Mouse (Mus musculus) bone marrow macrophage, adult 2 months (primary cell): ENCODE measurements around the gene Yars. TPM values are rescaled to one million over a fixed set of nuclear protein-coding genes. Genes with fewer than 3 reads are reported as not detected.

ENCODE experiments used
- H3K27ac ChIP-seq: 2 replicates; pipeline ENCODE4 v1.5.1; 2012; ENCODE audit warnings: low read depth, low read length; ENCODE audit not compliant: insufficient read depth
- H3K4me1 ChIP-seq: 2 replicates; pipeline ENCODE4 v1.6.1; 2012; ENCODE audit warnings: low read length; ENCODE audit not compliant: control insufficient read depth, insufficient read depth
- H3K4me3 ChIP-seq: 2 replicates; pipeline ENCODE4 v1.5.1; 2012; ENCODE audit warnings: mild to moderate bottlenecking, low read length, moderate library complexity; ENCODE audit not compliant: insufficient read depth
- CTCF ChIP-seq: IDR thresholded peaks from 2 replicates; pipeline ENCODE4 v1.5.1; 2012; ENCODE audit warnings: low read depth, mild to moderate bottlenecking, low read length, moderate library complexity
- POLR2A ChIP-seq: IDR thresholded peaks from 2 replicates; pipeline ENCODE4 v1.6.1; 2012; ENCODE audit warnings: mild to moderate bottlenecking, low read depth, low read length, borderline replicate concordance
- polyA plus RNA-seq: library from polyadenylated mRNA; stranded (reverse); fragments of >200 nt; gene quantifications from 2 replicates; pipeline ENCODE4 v1.2.4, GENCODE M21; 2012; ENCODE audit not compliant: missing spikeins, insufficient read depth, insufficient read length

Gene Yars
- polyA plus RNA-seq, 1 experiment: 18.0 TPM

- Histone ChIP-seq H3K4me1 (peaks cover 26% of the 10 kb centered on the region), H3K4me3 (no peak overlapping the region), H3K27ac (no peak overlapping the region)
- TF ChIP-seq CTCF (no peak), POLR2A (no peak)
These were observed 43.2 kb upstream of the Yars start for GRCm38 (mm10) chr4:129146392-129146791.

GRCm38 (mm10) chr4:129147552-129148103 lies 41.9 kb upstream of the Yars start:
- Histone ChIP-seq H3K4me1 (peaks cover 20% of the 10 kb centered on the region), H3K4me3 (no peak overlapping the region), H3K27ac (no peak overlapping the region)
- no peak for TF ChIP-seq CTCF
- TF ChIP-seq POLR2A: no peak

GRCm38 (mm10) chr4:129149321-129149720 lies 40.2 kb upstream of the Yars start:
- Histone ChIP-seq H3K4me3 (no peak overlapping the region), H3K4me1 (peaks cover 7% of the 10 kb centered on the region; the same call in 1 of the 2 replicates), H3K27ac (no peak overlapping the region)
- TF ChIP-seq POLR2A (no peak), CTCF (no peak)

- Histone ChIP-seq H3K27ac (no peak overlapping the region), H3K4me3 (no peak overlapping the region), H3K4me1 (peaks cover 4% of the 10 kb centered on the region; the same call in 1 of the 2 replicates)
- TF ChIP-seq CTCF (no peak), POLR2A (no peak)
These were observed 38.2 kb upstream of the Yars start for GRCm38 (mm10) chr4:129151276-129151811.

GRCm38 (mm10) chr4:129157541-129157940 lies 32.0 kb upstream of the Yars start:
- Histone ChIP-seq H3K4me1 (no peaks in the 10 kb centered on the region), H3K4me3 (no peak overlapping the region), H3K27ac (no peak overlapping the region)
- TF ChIP-seq POLR2A: no peak

GRCm38 (mm10) chr4:129158549-129158948 lies 31.0 kb upstream of the Yars start:
- TF ChIP-seq CTCF: no peak
- no peak for TF ChIP-seq POLR2A
- Histone ChIP-seq H3K27ac (no peak overlapping the region), H3K4me3 (no peak overlapping the region), H3K4me1 (no peaks in the 10 kb centered on the region)

- Histone ChIP-seq H3K27ac (no peak overlapping the region), H3K4me1 (no peaks in the 10 kb centered on the region), H3K4me3 (no peak overlapping the region)
- TF ChIP-seq POLR2A (no peak), CTCF (no peak)
These were observed 28.5 kb upstream of the Yars start for GRCm38 (mm10) chr4:129161076-129161475.

- Histone ChIP-seq H3K4me3 (no peak overlapping the region), H3K27ac (no peak overlapping the region), H3K4me1 (no peaks in the 10 kb centered on the region)
- TF ChIP-seq CTCF (no peak), POLR2A (no peak)
These were observed 27.8 kb upstream of the Yars start for GRCm38 (mm10) chr4:129161581-129162255.

- TF ChIP-seq CTCF: no peak
- TF ChIP-seq POLR2A: no peak
- Histone ChIP-seq H3K4me3 (no peak overlapping the region), H3K4me1 (no peaks in the 10 kb centered on the region), H3K27ac (no peak overlapping the region)
These were observed 17.0 kb upstream of the Yars start for GRCm38 (mm10) chr4:129172529-129172928.

GRCm38 (mm10) chr4:129179560-129179959 lies 10.0 kb upstream of the Yars start:
- Histone ChIP-seq H3K4me3 (no peak overlapping the region), H3K4me1 (peaks cover 6% of the 10 kb centered on the region), H3K27ac (no peak overlapping the region)
- no peak for TF ChIP-seq POLR2A
- TF ChIP-seq CTCF: no peak
